Mouse (Mus musculus) adrenal gland, adult (tissue): ENCODE measurements around the gene Cdca5.

Experiments
- DNase-seq, 2 experiments: peaks; one replicate each; pipeline ENCODE4 v3.0.0; 2022 to 2023; ENCODE audit warnings: low spot score in 1 of 2; ENCODE audit not compliant: inconsistent age in 2 of 2

Gene Cdca5

DNA sequence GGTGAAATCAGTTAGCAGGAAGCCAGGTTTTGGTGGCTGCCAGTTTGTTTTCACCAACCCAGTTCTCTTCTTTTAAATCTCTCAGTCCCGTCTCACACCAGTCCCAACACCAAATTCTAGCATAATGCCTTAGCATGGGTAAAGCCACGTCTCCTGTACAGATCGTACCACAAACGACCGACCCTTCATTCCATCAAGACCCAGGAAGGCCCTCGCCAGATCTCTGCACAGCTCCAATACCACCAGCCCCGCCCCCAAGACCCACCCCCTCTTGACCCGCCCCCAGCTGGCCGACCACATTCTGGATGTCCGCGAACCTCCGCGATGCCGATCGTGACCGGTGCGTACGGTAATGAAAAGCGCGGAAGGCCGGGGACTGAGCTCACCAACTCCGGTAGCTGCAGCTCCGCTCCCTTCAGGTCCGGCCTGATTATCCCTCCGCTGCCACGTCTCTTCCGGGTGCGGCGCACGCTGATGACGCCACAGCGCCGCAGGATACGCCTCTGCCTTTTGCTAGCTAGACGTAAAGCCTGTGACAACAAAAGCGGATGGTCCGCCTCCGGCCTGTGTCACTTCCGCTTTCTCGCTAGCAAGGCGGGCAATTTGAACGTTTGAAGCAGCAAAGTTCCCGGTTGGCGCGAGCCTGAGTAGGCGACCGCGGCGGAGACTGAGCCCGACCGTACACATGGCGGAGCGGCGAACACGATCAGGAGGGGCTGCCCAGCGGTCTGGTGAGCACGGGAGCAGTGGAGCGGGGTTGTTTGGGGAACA, at the start of gene Cdca5, which contains the start of gene Zfpl1:
Gene Cdca5, plus strand, starts transcription at position 506 of the 771 bp plus-strand sequence.
Gene Zfpl1, minus strand, starts transcription at position 479 of the 771 bp plus-strand sequence.
- peak; percentile 96 to 98 for DNase-seq

DNA sequence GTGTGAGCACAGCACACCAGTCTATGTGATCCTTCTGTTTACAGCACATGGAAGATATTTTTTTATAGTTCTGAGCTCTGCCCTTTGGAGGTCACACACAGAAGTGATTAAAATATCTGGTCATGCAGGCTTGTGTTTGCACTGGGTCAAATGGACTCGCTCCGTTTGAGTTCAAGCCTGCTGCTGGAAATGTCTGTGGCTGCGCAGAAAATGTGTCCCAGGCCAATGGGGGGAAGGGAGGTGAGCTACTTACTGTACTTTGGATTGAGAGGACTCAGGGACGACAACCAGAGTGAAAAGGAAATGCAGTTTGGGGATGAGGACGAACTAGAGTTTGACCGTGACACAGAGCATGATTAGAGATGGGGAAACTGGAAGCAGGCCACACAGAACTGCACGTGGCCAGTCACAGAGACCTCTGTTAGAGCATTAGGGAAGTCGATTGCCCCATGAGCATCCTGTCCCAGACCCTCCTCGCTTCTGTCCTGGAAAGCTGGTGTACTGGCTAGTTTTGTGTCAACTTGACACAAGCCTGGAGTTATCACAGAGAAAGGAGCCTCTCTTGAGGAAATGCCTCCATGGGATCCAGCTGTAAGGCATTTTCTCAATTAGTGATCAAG, 48.7 kb upstream of the Cdca5 start:
- no peak for DNase-seq

DNA sequence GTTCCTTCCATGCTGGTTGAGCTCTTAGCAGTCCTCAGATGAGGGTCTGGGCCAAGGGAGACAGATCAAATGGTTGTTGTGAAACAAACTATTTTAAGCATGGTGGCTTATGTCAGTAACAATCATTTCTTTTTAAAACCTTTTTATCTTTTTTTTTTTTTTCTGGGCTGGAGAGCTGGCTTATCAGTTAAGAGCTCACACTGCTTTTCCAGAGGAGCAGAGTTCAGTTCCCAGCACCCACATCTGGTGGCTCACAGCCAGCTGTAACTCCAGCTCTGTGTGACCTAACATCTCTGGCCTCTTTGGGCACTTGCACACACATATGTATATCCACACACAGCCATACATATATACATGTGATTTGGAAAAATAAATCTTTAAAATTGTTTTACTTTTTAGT, 47.1 kb upstream of the Cdca5 start:
- no peak for DNase-seq

- DNase-seq, result no peak
Observed at GRCm38 (mm10) chr19:6038326-6038725, 46.5 kb upstream of the Cdca5 start.

GRCm38 (mm10) chr19:6040002-6040401, 44.8 kb upstream of the Cdca5 start:
- DNase-seq, result no peak

GRCm38 (mm10) chr19:6042293-6042692, 42.5 kb upstream of the Cdca5 start:
- DNase-seq, result peak in 1 of 2 experiments; percentile 24

DNA sequence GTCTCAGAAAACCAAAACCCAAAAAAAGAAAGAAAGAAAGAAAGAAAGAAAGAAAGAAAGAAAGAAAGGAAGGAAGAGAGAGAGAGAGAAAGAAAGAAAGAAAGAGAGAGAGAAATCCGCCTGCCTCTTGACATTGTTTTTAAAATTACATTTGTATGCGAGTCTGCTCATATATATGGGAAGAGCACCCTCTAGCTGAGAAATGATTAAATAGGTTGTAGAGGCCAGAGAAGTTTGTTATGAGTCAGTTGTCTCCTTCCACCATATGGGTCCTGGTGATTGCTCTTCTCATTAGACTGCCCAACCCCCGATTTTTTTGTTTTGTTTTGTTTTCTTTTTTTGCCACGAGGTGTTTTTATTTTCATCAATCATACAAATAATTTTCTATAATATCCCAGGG, 40.7 kb upstream of the Cdca5 start:
- peak in 1 of 2 experiments; percentile 41 for DNase-seq

DNA sequence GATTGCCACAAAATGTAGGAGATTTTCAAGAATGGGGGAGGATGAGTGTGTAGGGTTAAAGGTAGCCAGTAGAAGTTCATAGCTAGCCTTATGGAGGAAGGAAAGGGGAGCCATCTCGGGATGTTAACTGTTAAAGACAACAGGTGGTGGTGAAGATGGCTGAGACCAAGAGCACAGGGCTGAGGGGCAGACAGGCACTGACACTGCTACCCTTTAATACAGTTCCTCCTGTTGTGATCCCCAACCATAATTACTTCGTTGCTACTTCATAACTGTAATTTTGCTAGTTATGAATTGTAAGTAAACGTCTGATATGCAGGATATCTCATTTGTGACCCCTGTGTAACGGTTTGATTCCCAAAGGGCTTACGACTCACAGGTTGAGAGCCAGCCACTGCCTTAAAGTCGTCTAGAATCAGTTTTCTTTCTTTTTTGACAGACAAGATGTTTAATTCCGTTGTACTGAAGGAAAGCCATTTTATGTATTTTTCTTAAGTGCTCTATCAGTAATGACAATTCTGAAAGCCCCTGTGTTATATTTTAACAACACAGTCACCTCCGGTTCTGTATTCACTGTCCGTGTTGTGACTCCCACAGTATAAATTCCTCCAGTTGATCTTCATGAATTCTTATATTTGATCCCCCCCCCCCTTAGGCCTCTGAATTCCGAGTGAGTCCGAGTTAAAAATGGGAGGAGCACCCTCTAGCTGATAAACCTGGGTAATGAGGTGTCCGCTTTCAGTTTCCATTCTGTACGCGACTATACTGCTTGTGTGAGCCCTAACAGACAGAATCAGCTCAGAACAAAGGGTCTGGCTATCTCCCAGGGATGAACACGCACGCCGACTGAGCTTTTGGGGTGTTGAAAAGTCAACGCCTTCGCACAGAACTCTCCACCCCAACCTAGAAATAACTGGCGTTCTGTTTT, 39.2 kb upstream of the Cdca5 start:
- peak in 1 of 2 experiments; percentile 54 for DNase-seq

DNA sequence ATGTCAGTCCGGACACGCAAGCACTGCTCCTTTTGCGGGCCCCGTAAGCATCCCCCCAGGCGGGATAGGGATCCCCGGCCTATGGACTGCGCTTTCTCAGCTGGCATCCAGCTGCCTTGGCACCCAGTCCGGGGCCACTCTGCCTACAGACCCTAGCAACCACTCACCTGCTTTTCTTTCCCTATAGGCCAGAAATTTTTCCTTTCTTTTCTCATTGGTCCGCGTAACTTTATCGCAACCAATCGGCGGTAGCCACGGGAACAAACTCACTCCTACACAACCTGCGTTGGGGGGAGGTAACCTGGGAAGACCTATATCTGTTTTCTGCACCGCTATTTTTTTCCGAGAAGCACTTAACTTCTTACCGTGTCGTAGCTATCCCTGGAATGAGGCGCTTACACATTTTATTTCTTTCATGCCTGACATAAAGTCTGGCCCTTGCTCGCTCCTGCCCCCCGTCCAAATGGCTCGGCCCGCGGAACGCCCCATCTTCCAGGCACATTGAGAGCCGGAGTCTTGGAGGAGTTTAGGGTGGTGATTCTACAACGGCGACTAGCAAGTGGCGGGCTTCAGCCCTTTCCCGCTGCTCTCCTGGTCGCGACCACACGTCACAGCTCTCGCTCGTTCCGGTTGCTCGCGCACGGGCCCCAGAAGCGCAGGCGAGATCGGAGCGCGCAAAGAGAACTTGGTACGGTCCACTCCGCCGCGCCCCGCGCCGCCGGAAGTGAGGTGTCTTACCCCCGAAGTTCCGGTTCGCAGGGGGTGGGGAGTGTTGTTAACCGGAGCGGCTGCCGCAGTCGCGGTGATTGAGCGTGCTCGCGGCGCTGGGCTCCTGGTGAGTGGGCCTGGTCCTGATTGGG, 38.3 kb upstream of the Cdca5 start, which contains the start of gene Syvn1:
Gene Syvn1, plus strand, starts transcription at position 283 of the 860 bp plus-strand sequence.
- DNase-seq, result peak; percentile 93 to 97

DNA sequence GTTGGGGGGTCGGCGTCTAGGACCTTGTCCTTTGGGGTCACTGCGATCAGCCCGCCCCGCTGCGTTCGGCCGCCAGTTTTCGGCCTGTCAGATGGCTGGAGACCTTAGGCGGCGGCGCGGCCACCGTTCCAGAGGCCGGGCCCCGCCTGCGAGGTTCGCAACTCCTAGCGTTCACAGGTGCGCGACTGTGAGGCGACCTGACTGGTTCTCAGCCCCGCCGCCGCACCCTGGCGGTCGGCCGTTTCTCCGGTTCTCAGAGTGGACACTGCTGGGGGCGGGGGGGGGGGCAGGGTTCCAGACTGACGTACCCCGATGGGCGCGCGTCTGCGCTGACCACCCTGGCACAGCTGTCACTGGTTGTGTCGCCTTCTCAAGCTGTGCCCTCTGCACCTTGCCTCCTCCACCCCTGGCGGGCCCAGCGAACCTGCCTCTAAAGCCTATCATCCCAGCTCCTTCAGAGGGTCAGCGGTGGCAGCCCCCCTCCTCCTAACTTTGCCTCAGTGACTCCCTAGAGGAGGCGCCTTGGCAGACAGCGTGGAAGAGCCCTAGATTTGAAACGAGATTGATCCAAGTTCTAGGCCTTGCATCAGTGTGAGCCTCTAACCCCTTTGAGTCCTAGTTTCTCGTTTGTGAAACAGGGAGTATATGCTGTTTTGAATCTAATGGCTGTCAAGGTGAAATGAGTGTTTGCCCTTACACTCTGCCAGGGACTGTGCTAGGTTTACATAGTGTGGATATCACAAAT, 37.5 kb upstream of the Cdca5 start:
- DNase-seq, result peak in 1 of 2 experiments; percentile 68

- peak in 1 of 2 experiments; percentile 65 for DNase-seq
Observed at GRCm38 (mm10) chr19:6047899-6048166, 37.0 kb upstream of the Cdca5 start.

- DNase-seq, result peak in 1 of 2 experiments; percentile 39
Observed at GRCm38 (mm10) chr19:6048681-6049410, 35.9 kb upstream of the Cdca5 start.

DNA sequence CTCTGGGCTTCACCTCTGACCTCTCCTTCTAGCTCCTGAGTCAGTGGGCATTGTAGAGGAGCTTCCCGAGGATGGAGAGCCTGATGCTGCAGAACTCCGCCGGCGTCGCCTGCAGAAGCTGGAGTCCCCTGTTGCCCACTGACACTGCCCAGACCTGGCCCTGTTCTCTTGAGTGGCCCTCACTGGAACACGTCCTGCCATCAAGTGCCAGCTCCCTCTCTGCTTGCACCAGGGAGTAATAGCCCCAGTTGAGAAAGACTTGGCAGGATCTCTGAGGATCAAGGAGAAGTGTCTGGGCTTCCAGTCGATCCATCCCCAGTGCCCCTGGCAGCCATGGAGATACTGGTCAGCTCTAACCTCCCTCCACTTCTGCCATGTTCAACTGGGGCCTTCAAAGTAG, 32.3 kb upstream of the Cdca5 start:
- peak in 1 of 2 experiments; percentile 72 for DNase-seq

- DNase-seq, result peak in 1 of 2 experiments; percentile 40
Observed at GRCm38 (mm10) chr19:6054296-6054695, 30.5 kb upstream of the Cdca5 start.

DNA sequence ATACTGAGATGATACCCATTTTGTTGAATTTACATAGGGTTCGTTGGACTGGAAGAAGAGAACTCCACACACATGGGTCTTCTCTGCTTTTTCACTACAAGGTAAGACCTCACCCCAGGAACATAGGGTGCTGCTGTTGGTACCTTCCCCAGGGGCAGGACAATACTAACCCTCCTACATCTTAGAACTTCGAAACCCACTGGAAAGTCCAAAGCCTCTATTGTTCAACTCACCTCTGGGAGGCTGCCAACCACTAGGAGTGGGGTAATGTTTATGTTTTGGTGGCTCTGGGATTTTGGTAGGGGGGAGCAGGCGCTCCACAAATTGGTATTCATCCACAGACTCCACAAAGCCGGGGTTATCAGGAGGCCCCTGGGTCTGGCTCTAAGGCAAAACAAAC, 28.1 kb upstream of the Cdca5 start:
- DNase-seq, result no peak

DNA sequence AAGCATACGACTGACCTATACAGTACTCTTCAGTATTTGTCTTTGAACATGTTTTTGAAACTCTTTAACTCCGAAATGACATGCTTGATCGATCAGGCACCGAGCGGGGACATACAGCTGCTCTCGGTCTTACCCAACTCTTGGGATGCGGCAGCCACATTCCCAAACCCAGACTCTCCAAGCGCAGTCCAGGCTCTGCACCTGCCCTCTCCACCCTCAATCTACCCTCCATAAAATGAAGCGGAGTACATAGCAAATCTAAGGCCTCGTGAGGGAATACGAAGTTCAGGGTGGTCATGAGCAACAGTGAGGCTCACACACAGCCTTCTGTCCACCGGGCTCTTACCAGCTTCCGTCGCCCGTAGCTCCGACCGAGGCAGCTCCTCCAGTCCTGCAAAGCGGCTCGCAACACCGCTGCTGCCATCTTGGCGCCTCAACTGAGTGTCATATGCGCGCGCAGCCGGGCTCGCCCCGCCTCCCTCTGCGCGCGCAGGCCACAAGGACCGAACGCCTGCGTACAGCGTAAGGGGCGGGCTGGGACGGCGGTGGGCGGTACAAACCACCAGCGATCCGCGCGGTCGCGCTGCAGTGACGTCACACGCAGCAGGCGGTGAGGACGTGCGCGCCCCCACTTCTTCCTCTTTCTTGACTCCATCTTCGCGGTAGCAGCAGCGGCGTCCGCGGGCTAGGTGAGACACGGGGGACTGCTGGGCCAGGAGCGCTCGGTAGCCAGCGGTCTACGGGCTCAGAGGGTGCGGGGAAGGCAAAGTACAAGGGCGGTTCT, 27.3 kb upstream of the Cdca5 start, which contains the start of the genes Mrpl49 and Fau:
Gene Mrpl49, minus strand, starts transcription at position 473 of the 784 bp plus-strand sequence.
Gene Fau, plus strand, starts transcription at position 532 of the 784 bp plus-strand sequence.
- DNase-seq, result peak; percentile 99 to 100

- peak in 1 of 2 experiments; percentile 62 for DNase-seq
Observed at GRCm38 (mm10) chr19:6058513-6058912, 26.3 kb upstream of the Cdca5 start.

GRCm38 (mm10) chr19:6058966-6059365, 25.8 kb upstream of the Cdca5 start:
- DNase-seq, result no peak
